ENCODE assay signal across 26 mouse cellular contexts in genomic region chr8:72728636-72729035, GRCm38 (mm10). TPM values are rescaled to one million over a fixed set of nuclear protein-coding genes. Genes with fewer than 3 reads are reported as not detected.
DNase-seq lines count a peak whose midpoint lies in the region; ATAC-seq and TF ChIP-seq lines count a peak whose summit lies in the region.
"Had no signal": no experiment of that assay in that cellular context is flagged by ENCODE, and none has a peak within 500 bp of the region (broad histone marks: within the 10 kb centered on the region; RNA-seq: fewer than 3 reads in every experiment).

No protein-coding gene starts in this region.

- H3K4me1 ChIP-seq in forebrain, embryonic 15.5 days: peaks cover 13% of the 10 kb centered on the region
- H3K4me1 ChIP-seq in forebrain, embryonic 10.5 days: peaks cover 8% of the 10 kb centered on the region
- peaks cover 24% of the 10 kb centered on the region for H3K4me1 ChIP-seq in hindbrain, embryonic 15.5 days (replicated peaks)
- H3K4me1 ChIP-seq in hindbrain, embryonic 11.5 days (replicated peaks; ENCODE audit: control insufficient read depth, insufficient read depth, low read length): peaks cover 2% of the 10 kb centered on the region; the same call in 1 of the 2 replicates
- peaks cover 7% of the 10 kb centered on the region for H3K4me1 ChIP-seq in midbrain, embryonic 11.5 days (ENCODE audit: control insufficient read depth, insufficient read depth, low read length)
- peaks cover 11% of the 10 kb centered on the region for H3K4me1 ChIP-seq in midbrain, embryonic 10.5 days
- peaks cover 6% of the 10 kb centered on the region; the same call in 1 of the 2 replicates for H3K4me1 ChIP-seq in midbrain, postnatal 0 days (ENCODE audit: insufficient read depth, low read length)
- peaks cover 16% of the 10 kb centered on the region for H3K4me1 ChIP-seq in heart, embryonic 12.5 days (replicated peaks)

- 0 out of 2 replicates have a peak, but pooled peaks have one; percentile 30 for ATAC-seq in forebrain, embryonic 15.5 days (replicated peaks)
- ATAC-seq in hindbrain, embryonic 15.5 days (ENCODE audit: low FRiP score, low read depth): peak; percentile 58; the same call in 1 of the 2 replicates
- no peak for ATAC-seq in hindbrain, embryonic 11.5 days (ENCODE audit: low FRiP score)
- ATAC-seq in midbrain, embryonic 11.5 days (ENCODE audit: low FRiP score): peak; percentile 34; the same call in 1 of the 2 replicates
- peak; percentile 21; the same call in 1 of the 2 replicates for ATAC-seq in midbrain, postnatal 0 days (ENCODE audit: low FRiP score)
- ATAC-seq in heart, embryonic 12.5 days (ENCODE audit: insufficient number of reproducible peaks, low FRiP score): no peak
- ATAC-seq: intestine, postnatal 0 days had no signal

- no peak for TF ChIP-seq CTCF in midbrain, postnatal 0 days (IDR thresholded peaks at IDR 0.05)

- no peak for DNase-seq in forebrain, embryonic 10.5 days (ENCODE audit: extremely low spot score, low spot score)
- no peak for DNase-seq in hindbrain, embryonic 11.5 days (ENCODE audit: low spot score)
- DNase-seq in midbrain, embryonic 11.5 days (ENCODE audit: low spot score, missing footprints): no peak
- DNase-seq in midbrain, embryonic 10.5 days (ENCODE audit: low spot score): no peak
- DNase-seq in midbrain, postnatal 0 days (ENCODE audit: low spot score): peak; percentile 24
- DNase-seq: adrenal gland, postnatal 10 days; cerebellum, adult 11-12 months; cerebellum, adult 9-11 months; embryo, embryonic 11 days; gastrocnemius, postnatal 10 days; kidney, postnatal 25 days; right cerebral cortex, postnatal 4 days; thymus, adult 2 months; thymus, postnatal 36 days had no signal

- no peaks in the 10 kb centered on the region for H3K9me3 ChIP-seq in forebrain, embryonic 15.5 days
- H3K9me3 ChIP-seq in forebrain, embryonic 10.5 days: no peaks in the 10 kb centered on the region
- no peaks in the 10 kb centered on the region for H3K9me3 ChIP-seq in hindbrain, embryonic 15.5 days
- H3K9me3 ChIP-seq in hindbrain, embryonic 11.5 days (ENCODE audit: control insufficient read depth, low read length): no peaks in the 10 kb centered on the region
- H3K9me3 ChIP-seq in midbrain, embryonic 11.5 days (ENCODE audit: control insufficient read depth, low read length): no peaks in the 10 kb centered on the region
- no peaks in the 10 kb centered on the region for H3K9me3 ChIP-seq in midbrain, embryonic 10.5 days (replicated peaks)
- no peaks in the 10 kb centered on the region for H3K9me3 ChIP-seq in midbrain, postnatal 0 days (ENCODE audit: low read length)
- H3K9me3 ChIP-seq in heart, embryonic 12.5 days (replicated peaks): no peaks in the 10 kb centered on the region
- H3K9me3 ChIP-seq: embryonic facial prominence, embryonic 12.5 days; G1E; heart, embryonic 15.5 days; kidney, embryonic 15.5 days; limb, embryonic 13.5 days; lung, embryonic 15.5 days had no signal

- H3K4me2 ChIP-seq in forebrain, embryonic 15.5 days (replicated peaks): no peak overlapping the region
- H3K4me2 ChIP-seq in hindbrain, embryonic 15.5 days: no peak overlapping the region
- no peak overlapping the region for H3K4me2 ChIP-seq in hindbrain, embryonic 11.5 days (replicated peaks; ENCODE audit: low read depth, low read length)
- H3K4me2 ChIP-seq in midbrain, embryonic 11.5 days: no peak overlapping the region
- no peak overlapping the region for H3K4me2 ChIP-seq in midbrain, postnatal 0 days (ENCODE audit: low read depth, low read length, poor library complexity, severe bottlenecking)
- H3K4me2 ChIP-seq in heart, embryonic 12.5 days: no peak overlapping the region
- H3K4me2 ChIP-seq: embryonic facial prominence, embryonic 12.5 days; heart, embryonic 15.5 days; kidney, embryonic 15.5 days; limb, embryonic 13.5 days; liver, embryonic 11.5 days; lung, embryonic 15.5 days had no signal

- WGBS in forebrain, embryonic 15.5 days: 74% methylated on average over 1 of the region's 1 CpGs
- whole genome bisulfite sequencing in forebrain, embryonic 10.5 days: 87% methylated on average over 1 of the region's 1 CpGs
- 57% methylated on average over 1 of the region's 1 CpGs for WGBS in hindbrain, embryonic 15.5 days
- WGBS in hindbrain, embryonic 11.5 days: 95% methylated on average over 1 of the region's 1 CpGs
- 78% methylated on average over 1 of the region's 1 CpGs for WGBS in midbrain, embryonic 11.5 days
- WGBS in midbrain, embryonic 10.5 days: 94% methylated on average over 1 of the region's 1 CpGs
- 67% methylated on average over 1 of the region's 1 CpGs for WGBS in midbrain, postnatal 0 days
- 85% methylated on average over 1 of the region's 1 CpGs for WGBS in heart, embryonic 12.5 days

- H3K36me3 ChIP-seq in forebrain, embryonic 15.5 days: peaks cover 86% of the 10 kb centered on the region
- peaks cover 92% of the 10 kb centered on the region for H3K36me3 ChIP-seq in forebrain, embryonic 10.5 days (replicated peaks)
- H3K36me3 ChIP-seq in hindbrain, embryonic 15.5 days: peaks cover 88% of the 10 kb centered on the region
- H3K36me3 ChIP-seq in hindbrain, embryonic 11.5 days (ENCODE audit: control insufficient read depth, insufficient read depth, low read length): peaks cover 34% of the 10 kb centered on the region
- H3K36me3 ChIP-seq in midbrain, embryonic 11.5 days (ENCODE audit: control insufficient read depth, insufficient read depth, low read length): peaks cover 56% of the 10 kb centered on the region
- H3K36me3 ChIP-seq in midbrain, embryonic 10.5 days: peaks cover 91% of the 10 kb centered on the region
- H3K36me3 ChIP-seq in midbrain, postnatal 0 days (ENCODE audit: insufficient read depth, low read length): peaks cover 71% of the 10 kb centered on the region
- peaks cover 88% of the 10 kb centered on the region for H3K36me3 ChIP-seq in heart, embryonic 12.5 days

- no peak overlapping the region for H3K4me3 ChIP-seq in forebrain, embryonic 15.5 days
- H3K4me3 ChIP-seq in forebrain, embryonic 10.5 days: no peak overlapping the region
- H3K4me3 ChIP-seq in hindbrain, embryonic 15.5 days: no peak overlapping the region
- H3K4me3 ChIP-seq in hindbrain, embryonic 11.5 days (ENCODE audit: low read depth, low read length): no peak overlapping the region
- no peak overlapping the region for H3K4me3 ChIP-seq in midbrain, embryonic 11.5 days (ENCODE audit: low read depth, low read length)
- no peak overlapping the region for H3K4me3 ChIP-seq in midbrain, embryonic 10.5 days
- no peak overlapping the region for H3K4me3 ChIP-seq in midbrain, postnatal 0 days (ENCODE audit: low read depth, low read length)
- H3K4me3 ChIP-seq in heart, embryonic 12.5 days: no peak overlapping the region
- H3K4me3 ChIP-seq: embryonic facial prominence, embryonic 12.5 days; heart, embryonic 15.5 days; kidney, embryonic 15.5 days; limb, embryonic 13.5 days; lung, embryonic 15.5 days had no signal

- no peak overlapping the region for H3K9ac ChIP-seq in forebrain, embryonic 15.5 days (replicated peaks)
- no peak overlapping the region for H3K9ac ChIP-seq in hindbrain, embryonic 15.5 days
- no peak overlapping the region for H3K9ac ChIP-seq in hindbrain, embryonic 11.5 days (ENCODE audit: low read depth, low read length)
- no peak overlapping the region for H3K9ac ChIP-seq in midbrain, embryonic 11.5 days (ENCODE audit: low read length)
- H3K9ac ChIP-seq in midbrain, postnatal 0 days (replicated peaks; ENCODE audit: low read length, poor library complexity, severe bottlenecking): no peak overlapping the region
- H3K9ac ChIP-seq in heart, embryonic 12.5 days: no peak overlapping the region
- H3K9ac ChIP-seq: embryonic facial prominence, embryonic 12.5 days; heart, embryonic 15.5 days; kidney, embryonic 15.5 days; limb, embryonic 13.5 days; lung, embryonic 15.5 days had no signal

- H3K27me3 ChIP-seq in forebrain, embryonic 15.5 days: no peaks in the 10 kb centered on the region
- no peaks in the 10 kb centered on the region for H3K27me3 ChIP-seq in forebrain, embryonic 10.5 days (ENCODE audit: poor library complexity, severe bottlenecking)
- H3K27me3 ChIP-seq in hindbrain, embryonic 15.5 days: no peaks in the 10 kb centered on the region
- H3K27me3 ChIP-seq in hindbrain, embryonic 11.5 days (ENCODE audit: control insufficient read depth, insufficient read depth, low read length): no peaks in the 10 kb centered on the region
- no peaks in the 10 kb centered on the region for H3K27me3 ChIP-seq in midbrain, embryonic 11.5 days (ENCODE audit: control insufficient read depth, insufficient read depth, low read length)
- no peaks in the 10 kb centered on the region for H3K27me3 ChIP-seq in midbrain, embryonic 10.5 days (ENCODE audit: low read depth, poor library complexity, severe bottlenecking)
- no peaks in the 10 kb centered on the region for H3K27me3 ChIP-seq in midbrain, postnatal 0 days (ENCODE audit: insufficient read depth, low read length)
- no peaks in the 10 kb centered on the region for H3K27me3 ChIP-seq in heart, embryonic 12.5 days (replicated peaks)
- H3K27me3 ChIP-seq: embryonic facial prominence, embryonic 12.5 days; heart, embryonic 15.5 days; kidney, embryonic 15.5 days; limb, embryonic 13.5 days; lung, embryonic 15.5 days had no signal

- H3K27ac ChIP-seq in forebrain, embryonic 15.5 days (replicated peaks): no peak overlapping the region
- no peak overlapping the region for H3K27ac ChIP-seq in forebrain, embryonic 10.5 days
- H3K27ac ChIP-seq in hindbrain, embryonic 15.5 days (replicated peaks): no peak overlapping the region
- no peak overlapping the region for H3K27ac ChIP-seq in hindbrain, embryonic 11.5 days (ENCODE audit: low read depth, low read length)
- no peak overlapping the region for H3K27ac ChIP-seq in midbrain, embryonic 11.5 days (ENCODE audit: low read depth, low read length)
- no peak overlapping the region for H3K27ac ChIP-seq in midbrain, embryonic 10.5 days (replicated peaks)
- H3K27ac ChIP-seq in midbrain, postnatal 0 days (ENCODE audit: low read depth, low read length): no peak overlapping the region
- H3K27ac ChIP-seq in heart, embryonic 12.5 days (ENCODE audit: poor library complexity, severe bottlenecking): no peak overlapping the region
- H3K27ac ChIP-seq: embryonic facial prominence, embryonic 12.5 days; heart, embryonic 15.5 days; kidney, embryonic 15.5 days; limb, embryonic 13.5 days; lung, embryonic 15.5 days had no signal

RNA-seq across cellular contexts. Expression of gene Sin3b, which starts 5.6 kb away (rescaled TPM):
- 196 and 197 TPM in 2 replicates for polyA plus RNA-seq in forebrain, embryonic 15.5 days (2015; fragmentation: Nextera tagmentation; extraction: Ambion mirVana)
- 146 and 151 TPM in 2 replicates for polyA plus RNA-seq in forebrain, embryonic 10.5 days (2016; fragmentation: Nextera tagmentation; extraction: Ambion mirVana)
- polyA plus RNA-seq in hindbrain, embryonic 15.5 days (2015; fragmentation: Nextera tagmentation; extraction: Ambion mirVana): 161 and 174 TPM in 2 replicates
- polyA plus RNA-seq in hindbrain, embryonic 11.5 days (2014; fragmentation: Nextera tagmentation; extraction: Ambion mirVana): 153 and 157 TPM in 2 replicates
- polyA plus RNA-seq in midbrain, embryonic 11.5 days (2014; fragmentation: Nextera tagmentation; extraction: Ambion mirVana): 147 and 155 TPM in 2 replicates
- polyA plus RNA-seq in midbrain, embryonic 10.5 days (2016; fragmentation: Nextera tagmentation; extraction: Ambion mirVana): 151 and 164 TPM in 2 replicates
- total RNA-seq in midbrain, postnatal 0 days (2014; rRNA removed): 210 and 256 TPM in 2 replicates
- 231 and 234 TPM in 2 replicates for polyA plus RNA-seq in midbrain, postnatal 0 days (2015; fragmentation: Nextera tagmentation; extraction: Ambion mirVana)
- polyA plus RNA-seq in heart, embryonic 12.5 days (2016; fragmentation: Nextera tagmentation; extraction: Ambion mirVana): 147 and 151 TPM in 2 replicates

RNA-seq across cellular contexts. Expression of gene F2rl3, which starts 33.0 kb away (rescaled TPM):
- polyA plus RNA-seq in forebrain, embryonic 15.5 days (2015; fragmentation: Nextera tagmentation; extraction: Ambion mirVana): 0.45 and 0.50 TPM in 2 replicates
- 2.0 and 2.7 TPM in 2 replicates for polyA plus RNA-seq in forebrain, embryonic 10.5 days (2016; fragmentation: Nextera tagmentation; extraction: Ambion mirVana)
- polyA plus RNA-seq in hindbrain, embryonic 15.5 days (2015; fragmentation: Nextera tagmentation; extraction: Ambion mirVana): 0.28 and 0.47 TPM in 2 replicates
- polyA plus RNA-seq in hindbrain, embryonic 11.5 days (2014; fragmentation: Nextera tagmentation; extraction: Ambion mirVana): 0.91 and 1.5 TPM in 2 replicates
- polyA plus RNA-seq in midbrain, embryonic 11.5 days (2014; fragmentation: Nextera tagmentation; extraction: Ambion mirVana): 1.1 and 1.4 TPM in 2 replicates
- 1.2 and 2.4 TPM in 2 replicates for polyA plus RNA-seq in midbrain, embryonic 10.5 days (2016; fragmentation: Nextera tagmentation; extraction: Ambion mirVana)
- total RNA-seq in midbrain, postnatal 0 days (2014; rRNA removed): 0.28 and 0.49 TPM in 2 replicates
- 0.28 and 0.34 TPM in 2 replicates for polyA plus RNA-seq in midbrain, postnatal 0 days (2015; fragmentation: Nextera tagmentation; extraction: Ambion mirVana)
- polyA plus RNA-seq in heart, embryonic 12.5 days (2016; fragmentation: Nextera tagmentation; extraction: Ambion mirVana): 0.54 and 0.91 TPM in 2 replicates
- total RNA-seq: monocyte, adult 5-6 weeks had no signal
- polyA plus RNA-seq: G1E had no signal

Comparison
In these comparisons a context has a peak if more than half of its experiments do, and no peak if none do; other contexts are left out.
1. ATAC-seq: peak in forebrain, embryonic 15.5 days (single experiment), hindbrain, embryonic 15.5 days (single experiment), midbrain, embryonic 11.5 days (single experiment) and midbrain, postnatal 0 days (single experiment); none in hindbrain, embryonic 11.5 days (single experiment) and heart, embryonic 12.5 days (single experiment).